Mouse (Mus musculus) thymus, adult 2 months (tissue): ENCODE measurements around the gene Kctd20.

ENCODE experiments used
- CTCF ChIP-seq: fragments of 200-500 bp; IDR thresholded peaks from 2 replicates; pipeline ENCODE4 v1.5.1; 2012; ENCODE audit warnings: mild to moderate bottlenecking, control low read depth, low read length, moderate library complexity, borderline replicate concordance; ENCODE audit not compliant: control insufficient read depth, poor library complexity, insufficient read depth; ENCODE audit errors: extremely low read depth
- POLR2A ChIP-seq: fragments of 200-500 bp; IDR thresholded peaks from 2 replicates; pipeline ENCODE4 v1.6.1; 2012; ENCODE audit warnings: mild to moderate bottlenecking, low read length, control low read depth, moderate library complexity; ENCODE audit not compliant: control insufficient read depth, poor library complexity, insufficient read depth; ENCODE audit errors: extremely low read depth

DNA sequence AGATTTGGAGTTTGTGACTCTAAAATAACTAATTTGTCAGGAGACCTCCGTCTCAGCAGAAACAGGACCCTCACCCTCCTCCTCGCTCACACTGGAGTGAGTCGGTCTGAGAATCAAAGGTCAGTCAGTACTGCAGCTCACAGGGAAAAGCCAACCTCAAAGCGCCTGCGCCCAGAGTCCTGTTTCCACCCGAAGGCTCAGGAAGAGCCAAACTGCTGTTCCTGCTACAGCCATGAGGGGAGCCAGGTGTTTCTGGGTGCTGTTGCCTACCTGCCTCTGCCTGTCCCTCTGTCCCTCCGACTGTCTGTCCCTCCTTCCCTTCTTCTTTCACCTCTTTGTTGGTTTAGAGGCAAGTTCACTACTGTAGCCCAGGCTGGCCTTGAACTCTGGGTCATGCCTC is 41.6 kb upstream of the Kctd20 start:
- no peak for TF ChIP-seq CTCF
- no peak for TF ChIP-seq POLR2A
